Mouse (Mus musculus): ENCODE measurements around the gene Mthfd2. TPM values are rescaled to one million over a fixed set of nuclear protein-coding genes. Genes with fewer than 3 reads are reported as not detected.
"Not testable (repeated sequence)": the region's sequence is repeated elsewhere in the genome, so short reads cannot be mapped to it uniquely, and the experiment has no call there.

Mthfd2 gene
- polyA plus RNA-seq, 1 experiment from 2014 or later, result 20.9 TPM

DNA sequence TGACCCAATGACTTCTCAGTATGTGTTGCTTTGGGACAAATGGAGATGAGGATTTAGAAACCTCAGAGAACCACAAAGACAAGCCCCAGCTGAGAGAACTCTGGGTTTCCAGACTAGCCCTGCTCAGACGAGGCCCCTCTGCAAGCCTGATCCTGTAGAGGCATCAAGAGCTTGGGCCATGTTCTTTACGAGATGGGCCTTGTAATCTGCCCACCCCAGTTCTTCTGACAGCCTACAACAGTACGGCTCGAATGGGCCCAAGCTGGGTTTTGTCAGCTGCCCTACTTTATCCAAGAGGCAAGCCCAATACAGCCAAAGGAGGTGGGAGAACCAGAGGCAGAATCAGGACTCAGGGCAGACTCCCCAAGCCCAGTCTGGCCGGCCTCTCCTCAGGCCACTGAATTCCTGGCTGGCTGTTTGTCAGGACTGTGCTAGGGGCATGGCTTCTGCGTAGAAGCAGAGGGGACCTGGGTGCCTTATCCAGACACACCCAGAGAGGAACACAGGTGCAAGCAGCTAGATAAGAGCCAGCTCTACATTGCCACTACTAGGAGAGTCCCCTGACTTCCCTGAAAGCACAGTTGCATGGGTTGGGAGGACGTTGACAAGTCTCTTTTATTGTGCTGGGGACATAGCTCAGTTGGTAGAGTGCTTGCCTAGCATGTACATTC lies 25.9 kb upstream of the Mthfd2 start:
- Histone ChIP-seq H3K27ac (ENCODE audit: low read depth) (peak overlapping the region; percentile 94), H3K9ac (replicated peaks) (peak overlapping the region; percentile 99), H3K4me1 (ENCODE audit: insufficient read depth) (peaks cover 25% of the 10 kb centered on the region), H3K36me3 (replicated peaks; ENCODE audit: insufficient read depth, low read length) (peaks cover 38% of the 10 kb centered on the region), H3K4me3 (ENCODE audit: low read depth, low read length) (peak overlapping the region; percentile 90), H3K9me3 (ENCODE audit: low read length) (no peaks in the 10 kb centered on the region), H3K27me3 (ENCODE audit: insufficient read depth, low read length) (no peaks in the 10 kb centered on the region), H3K4me2 (ENCODE audit: low read depth, low read length) (peak overlapping the region; percentile 81)
- TF ChIP-seq CTCF (IDR thresholded peaks at IDR 0.05; ENCODE audit: low read depth) (no peak), EP300 (IDR thresholded peaks at IDR 0.05; ENCODE audit: low read depth) (peak; percentile 97)
- WGBS (ENCODE audit: insufficient replicate concordance), result 65% methylated on average over 7 of the region's 7 CpGs
- ATAC-seq, result peak; percentile 90
- peak; percentile 81 for DNase-seq

DNA sequence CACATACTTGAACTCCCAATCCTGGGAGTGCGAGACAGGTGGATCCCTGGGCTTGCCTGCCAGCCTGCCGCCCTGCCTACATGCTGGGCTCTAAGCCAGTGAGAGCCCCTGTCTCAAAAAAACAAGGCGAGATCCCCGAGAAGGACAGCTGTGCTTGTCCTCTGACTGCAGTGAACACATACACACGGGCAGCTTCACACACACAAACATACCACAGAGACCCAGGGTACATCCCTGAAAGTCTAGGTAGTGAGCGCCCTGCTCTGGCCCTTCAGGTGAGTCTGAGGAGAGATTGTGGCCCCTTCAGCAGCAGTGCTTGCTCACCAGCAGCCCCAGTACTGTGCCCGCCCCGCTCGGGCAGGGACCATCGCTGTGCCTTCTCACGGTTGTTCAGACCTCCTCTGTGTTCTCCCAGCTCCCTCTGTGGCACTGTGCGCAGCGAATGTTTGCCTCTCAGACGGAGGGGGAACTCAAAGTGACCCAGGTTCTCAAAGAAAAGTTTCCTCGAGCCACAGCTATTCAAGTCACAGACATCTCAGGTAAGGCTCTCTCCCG lies 25.2 kb upstream of the Mthfd2 start:
- WGBS (ENCODE audit: insufficient replicate concordance), result 81% methylated on average over 16 of the region's 16 CpGs
- Histone ChIP-seq H3K4me2 (ENCODE audit: low read depth, low read length) (peak overlapping the region; percentile 81), H3K36me3 (replicated peaks; ENCODE audit: insufficient read depth, low read length) (peaks cover 38% of the 10 kb centered on the region), H3K27ac (ENCODE audit: low read depth) (peak overlapping the region; percentile 94), H3K27me3 (ENCODE audit: insufficient read depth, low read length) (no peaks in the 10 kb centered on the region), H3K4me1 (ENCODE audit: insufficient read depth) (peaks cover 24% of the 10 kb centered on the region), H3K9me3 (ENCODE audit: low read length) (no peaks in the 10 kb centered on the region), H3K4me3 (ENCODE audit: low read depth, low read length) (peak overlapping the region; percentile 90), H3K9ac (replicated peaks) (peak overlapping the region; percentile 99)
- TF ChIP-seq CTCF (IDR thresholded peaks at IDR 0.05; ENCODE audit: low read depth), result no peak
- no peak for TF ChIP-seq EP300 (IDR thresholded peaks at IDR 0.05; ENCODE audit: low read depth)
- DNase-seq, result peak; percentile 31
- no peak for ATAC-seq

DNA sequence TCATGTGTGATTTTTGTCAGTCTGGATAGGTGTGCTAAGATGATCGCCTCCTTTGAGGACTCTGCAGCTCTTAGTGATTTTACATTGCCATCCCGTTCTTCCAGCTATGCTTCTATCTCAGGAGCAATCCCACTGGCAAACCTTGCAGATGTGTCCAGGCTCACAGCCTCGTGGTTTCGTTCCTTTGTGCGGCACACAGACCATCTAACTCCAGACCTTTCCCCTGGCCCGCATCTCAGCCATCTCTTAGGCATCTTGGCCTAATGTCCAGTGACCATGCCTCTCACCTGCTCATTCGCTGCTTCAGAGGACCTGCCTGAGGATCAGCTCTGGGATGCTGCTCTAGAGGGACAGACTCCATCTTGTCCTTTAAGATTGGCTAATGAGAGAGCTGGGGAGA lies 24.5 kb upstream of the Mthfd2 start:
- Histone ChIP-seq H3K36me3 (replicated peaks; ENCODE audit: insufficient read depth, low read length) (peaks cover 32% of the 10 kb centered on the region), H3K9me3 (ENCODE audit: low read length) (no peaks in the 10 kb centered on the region), H3K4me2 (ENCODE audit: low read depth, low read length) (peak overlapping the region; percentile 81), H3K4me1 (ENCODE audit: insufficient read depth) (peaks cover 24% of the 10 kb centered on the region), H3K9ac (replicated peaks) (peak overlapping the region; percentile 99), H3K27me3 (ENCODE audit: insufficient read depth, low read length) (no peaks in the 10 kb centered on the region), H3K4me3 (ENCODE audit: low read depth, low read length) (peak overlapping the region; percentile 90), H3K27ac (ENCODE audit: low read depth) (peak overlapping the region; percentile 94)
- TF ChIP-seq EP300 (IDR thresholded peaks at IDR 0.05; ENCODE audit: low read depth), result no peak
- no peak for TF ChIP-seq CTCF (IDR thresholded peaks at IDR 0.05; ENCODE audit: low read depth)
- 81% methylated on average over 7 of the region's 7 CpGs for WGBS (ENCODE audit: insufficient replicate concordance)
- ATAC-seq, result no peak
- peak; percentile 16 for DNase-seq

DNA sequence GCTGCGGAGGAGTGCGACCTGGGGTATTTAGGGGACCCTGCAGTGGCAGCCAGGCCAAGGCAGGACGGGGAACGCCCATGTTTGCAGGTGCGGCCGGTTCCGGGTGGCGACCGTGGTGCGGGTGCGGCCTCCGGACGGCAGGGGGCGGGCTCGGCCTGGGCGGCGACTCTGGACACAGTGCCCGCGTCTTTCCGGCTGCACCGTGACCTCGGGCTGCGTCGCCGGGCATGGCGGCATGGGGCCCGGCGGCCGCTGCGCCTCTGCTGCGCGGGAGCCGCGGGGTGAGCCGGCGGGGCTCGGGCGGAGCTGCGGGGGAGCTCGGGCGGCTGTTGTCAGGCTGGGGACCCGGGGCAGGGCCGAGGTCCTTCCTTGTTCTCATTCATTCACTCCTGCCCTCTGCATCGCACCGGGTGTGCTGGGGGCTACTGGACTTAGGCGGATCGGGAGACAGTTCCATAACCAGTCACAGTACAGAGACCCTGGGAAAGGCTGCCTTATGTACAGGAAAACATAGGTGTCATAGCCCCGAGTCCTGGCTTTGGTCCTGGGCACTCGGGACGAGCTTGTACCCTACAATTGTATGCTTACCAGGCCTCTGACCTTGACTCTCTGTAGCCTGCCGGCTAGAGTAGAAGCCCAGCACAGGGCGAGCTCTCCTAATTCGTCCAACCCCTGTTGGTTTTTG lies 23.7 kb upstream of the Mthfd2 start:
- peaks cover 24% of the 10 kb centered on the region for H3K4me1 ChIP-seq (ENCODE audit: insufficient read depth)
- TF ChIP-seq EP300 (IDR thresholded peaks at IDR 0.05; ENCODE audit: low read depth), result no peak
- TF ChIP-seq CTCF (IDR thresholded peaks at IDR 0.05; ENCODE audit: low read depth), result peak; percentile 97
- H3K27ac ChIP-seq (ENCODE audit: low read depth), result peak overlapping the region; percentile 94
- peak overlapping the region; percentile 99 for H3K9ac ChIP-seq (replicated peaks)
- H3K9me3 ChIP-seq (ENCODE audit: low read length), result no peaks in the 10 kb centered on the region
- peak; percentile 86 for ATAC-seq
- peaks cover 30% of the 10 kb centered on the region for H3K36me3 ChIP-seq (replicated peaks; ENCODE audit: insufficient read depth, low read length)
- DNase-seq, result peak; percentile 97
- H3K4me3 ChIP-seq (ENCODE audit: low read depth, low read length), result peak overlapping the region; percentile 90
- WGBS (ENCODE audit: insufficient replicate concordance), result under 1% methylated on average over 52 of the region's 53 CpGs
- peak overlapping the region; percentile 81 for H3K4me2 ChIP-seq (ENCODE audit: low read depth, low read length)
- H3K27me3 ChIP-seq (ENCODE audit: insufficient read depth, low read length), result no peaks in the 10 kb centered on the region

DNA sequence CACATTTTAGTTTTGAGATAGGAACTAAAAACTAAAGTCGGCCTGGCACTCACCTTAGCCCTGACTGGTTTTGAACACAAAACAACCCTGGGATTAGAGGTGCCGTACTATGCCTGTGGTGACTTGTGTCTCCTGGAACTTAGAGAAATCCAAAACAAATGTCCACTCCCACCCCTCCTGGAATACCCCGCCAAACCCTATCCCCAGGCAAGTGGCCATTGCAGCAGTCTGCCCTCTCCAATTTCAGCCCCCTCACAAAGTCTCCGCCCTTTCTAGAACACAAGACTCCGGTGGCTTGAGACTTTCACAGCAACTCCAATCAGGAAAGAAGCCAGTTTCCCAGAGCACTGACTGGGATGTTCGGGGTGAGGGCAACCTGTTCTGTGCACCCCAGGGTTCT lies 23.2 kb upstream of the Mthfd2 start, which contains the start of gene Bola3:
Gene Bola3 (plus strand): TSS at position 275 of the 400 bp plus-strand sequence.
- Histone ChIP-seq H3K4me3 (ENCODE audit: low read depth, low read length) (peak within 1 kb of the TSS; percentile 90), H3K9me3 (ENCODE audit: low read length) (no peaks in the 10 kb centered on the region), H3K9ac (replicated peaks) (peak within 1 kb of the TSS; percentile 99), H3K4me1 (ENCODE audit: insufficient read depth) (peaks cover 24% of the 10 kb centered on the region), H3K27me3 (ENCODE audit: insufficient read depth, low read length) (no peaks in the 10 kb centered on the region), H3K36me3 (replicated peaks; ENCODE audit: insufficient read depth, low read length) (peaks cover 26% of the 10 kb centered on the region), H3K4me2 (ENCODE audit: low read depth, low read length) (peak within 1 kb of the TSS; percentile 81), H3K27ac (ENCODE audit: low read depth) (peak within 1 kb of the TSS; percentile 94)
- DNase-seq (no peak), ATAC-seq (no peak)
- WGBS (ENCODE audit: insufficient replicate concordance), result 36% methylated on average over 6 of the region's 6 CpGs
- TF ChIP-seq EP300 (IDR thresholded peaks at IDR 0.05; ENCODE audit: low read depth) (no peak), CTCF (IDR thresholded peaks at IDR 0.05; ENCODE audit: low read depth) (no peak)

DNA sequence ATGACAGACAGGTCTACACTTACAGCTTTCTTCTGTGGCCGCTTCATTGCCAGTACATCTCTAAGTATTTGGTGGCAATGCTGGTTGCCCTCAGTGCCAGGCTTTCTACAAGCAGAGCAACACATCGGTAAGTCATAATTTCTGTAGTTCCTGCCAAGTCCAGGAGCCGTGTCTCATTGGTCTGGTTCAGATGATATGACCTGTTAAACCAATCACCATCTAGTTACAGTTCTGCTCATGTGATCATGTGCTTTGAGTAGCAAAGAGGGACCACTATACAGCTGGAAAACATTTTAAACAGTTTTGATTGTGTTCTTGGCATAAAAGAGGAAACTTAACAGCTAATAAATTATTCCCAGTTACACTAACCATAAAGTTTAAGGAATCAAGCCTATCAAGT lies 22.2 kb upstream of the Mthfd2 start:
- Histone ChIP-seq H3K4me1 (ENCODE audit: insufficient read depth) (peaks cover 24% of the 10 kb centered on the region), H3K36me3 (replicated peaks; ENCODE audit: insufficient read depth, low read length) (peaks cover 20% of the 10 kb centered on the region), H3K4me2 (ENCODE audit: low read depth, low read length) (no peak overlapping the region), H3K9me3 (ENCODE audit: low read length) (no peaks in the 10 kb centered on the region), H3K27me3 (ENCODE audit: insufficient read depth, low read length) (no peaks in the 10 kb centered on the region), H3K4me3 (ENCODE audit: low read depth, low read length) (no peak overlapping the region), H3K9ac (replicated peaks) (no peak overlapping the region), H3K27ac (ENCODE audit: low read depth) (no peak overlapping the region)
- ATAC-seq, result no peak
- TF ChIP-seq CTCF (IDR thresholded peaks at IDR 0.05; ENCODE audit: low read depth) (no peak), EP300 (IDR thresholded peaks at IDR 0.05; ENCODE audit: low read depth) (no peak)
- DNase-seq, result no peak
- 81% methylated on average over 3 of the region's 3 CpGs for WGBS (ENCODE audit: insufficient replicate concordance)

DNA sequence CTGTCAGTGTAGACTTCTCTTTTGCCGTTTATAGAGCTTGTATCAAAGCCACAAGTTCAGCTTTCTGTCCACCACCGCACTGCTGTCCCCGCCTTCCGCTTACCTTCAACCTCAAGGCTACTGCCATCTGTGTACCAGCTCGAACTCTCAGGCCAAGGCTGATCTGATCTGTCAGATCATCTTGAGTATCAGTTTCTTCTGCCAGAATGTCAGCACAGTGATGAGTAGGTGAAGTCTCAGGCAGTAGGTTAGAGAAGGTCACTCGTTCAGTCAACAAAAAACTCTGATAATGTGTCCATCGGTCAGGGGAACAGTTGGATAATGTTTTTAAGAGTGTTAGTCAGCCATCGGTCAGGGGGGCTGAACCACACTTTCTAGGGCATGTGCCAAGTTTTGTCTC lies 19.6 kb upstream of the Mthfd2 start:
- WGBS (ENCODE audit: insufficient replicate concordance), result 74% methylated on average over 8 of the region's 8 CpGs
- H3K4me2 ChIP-seq (ENCODE audit: low read depth, low read length); ATAC-seq; H3K27ac ChIP-seq (ENCODE audit: low read depth); H3K9me3 ChIP-seq (ENCODE audit: low read length); DNase-seq; H3K9ac ChIP-seq (replicated peaks); H3K27me3 ChIP-seq (ENCODE audit: insufficient read depth, low read length); H3K4me3 ChIP-seq (ENCODE audit: low read depth, low read length): not testable (repeated sequence)
- Histone ChIP-seq H3K36me3 (replicated peaks; ENCODE audit: insufficient read depth, low read length) (peaks cover 35% of the 10 kb centered on the region), H3K4me1 (ENCODE audit: insufficient read depth) (peaks cover 12% of the 10 kb centered on the region)
